Mouse (Mus musculus) liver, embryonic 14.5 days (tissue): ENCODE results near the gene Fdps.

Experiments used
- CTCF ChIP-seq: IDR thresholded peaks from 2 replicates; pipeline ENCODE4 v1.5.1; 2016; ENCODE audit warnings: antibody characterized with exemption, low read depth, control low read depth
- EP300 ChIP-seq: IDR thresholded peaks from 2 replicates; pipeline ENCODE4 v1.6.1; 2016; ENCODE audit warnings: antibody characterized with exemption, low read depth

DNA sequence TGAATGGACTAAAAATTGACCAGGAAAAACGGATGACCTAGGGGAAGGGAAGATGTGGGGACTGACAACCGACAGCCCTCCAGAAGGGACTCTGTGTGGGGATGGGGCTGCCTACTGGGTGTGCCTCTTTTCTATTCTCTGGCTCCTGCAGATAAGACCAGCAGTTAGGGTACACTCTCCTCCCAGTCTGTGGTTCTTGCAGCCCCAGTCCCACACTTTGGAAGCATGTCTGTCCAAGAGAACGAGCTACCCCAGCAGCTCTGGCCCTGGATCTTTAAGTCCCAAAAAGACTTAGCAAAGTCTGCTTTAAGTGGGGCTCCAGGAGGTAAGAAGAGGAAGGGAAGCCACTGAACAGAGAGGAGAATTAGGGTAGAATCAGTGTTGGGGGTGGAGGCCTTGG is 34.2 kb upstream of the Fdps start, which contains the start of gene Pklr:
- TF ChIP-seq CTCF (no peak), EP300 (peak; percentile 76)
